Mouse (Mus musculus) heart, embryonic 14.5 days (tissue): ENCODE results near the gene Zfp747. TPM values are rescaled to one million over a fixed set of nuclear protein-coding genes. Genes with fewer than 3 reads are reported as not detected.
"Not testable (repeated sequence)": the region's sequence is repeated elsewhere in the genome, so short reads cannot be mapped to it uniquely, and the experiment has no call there.

ENCODE experiments used
- ATAC-seq: fragments of 200-750 bp; cut with Nextera tagmentation; 2 replicates; pipeline ENCODE4 v1.8.0; 2017; ENCODE audit warnings: low read depth, moderate TSS enrichment; ENCODE audit not compliant: insufficient number of reproducible peaks, insufficient read depth, low FRiP score
- H3K27ac ChIP-seq, 2 experiments: fragments of 200-500 bp in 1 of 2; fragments of 300-500 bp in 1 of 2; sonication (generic) in 1 of 2; replicated peaks in 1 of 2; 2 replicates each; pipeline ENCODE4 v1.5.1; 2012 to 2014; ENCODE audit warnings: low read depth in 2 of 2, low read length in 2 of 2, control low read depth in 1 of 2, mild to moderate bottlenecking in 1 of 2, mixed read lengths in 1 of 2; ENCODE audit not compliant: control insufficient read depth in 1 of 2, insufficient read depth in 1 of 2
- H3K27me3 ChIP-seq: fragments of 300-500 bp; sonication (generic); 2 replicates; pipeline ENCODE4 v1.6.1; 2014; ENCODE audit warnings: mild to moderate bottlenecking, low read length, control low read depth; ENCODE audit not compliant: control insufficient read depth, insufficient read depth
- H3K36me3 ChIP-seq: fragments of 300-500 bp; sonication (generic); 2 replicates; pipeline ENCODE4 v1.6.1; 2014; ENCODE audit warnings: mild to moderate bottlenecking, control low read depth, low read length, mixed read lengths; ENCODE audit not compliant: control insufficient read depth, insufficient read depth
- H3K4me1 ChIP-seq, 2 experiments: fragments of 200-500 bp in 1 of 2; fragments of 300-500 bp in 1 of 2; sonication (generic) in 1 of 2; 2 replicates each; pipeline ENCODE4 v1.6.1; 2012 to 2014; ENCODE audit warnings: low read length in 2 of 2, control low read depth in 1 of 2, mixed read lengths in 1 of 2; ENCODE audit not compliant: control insufficient read depth in 2 of 2, insufficient read depth in 2 of 2
- H3K4me2 ChIP-seq: fragments of 300-500 bp; sonication (generic); 2 replicates; pipeline ENCODE4 v1.6.1; 2014; ENCODE audit warnings: mild to moderate bottlenecking, low read length
- H3K4me3 ChIP-seq, 2 experiments: fragments of 200-500 bp in 1 of 2; fragments of 300-500 bp in 1 of 2; sonication (generic) in 1 of 2; 2 replicates each; pipeline ENCODE4 v1.5.1; 2012 to 2014; ENCODE audit warnings: low read length in 2 of 2, mild to moderate bottlenecking in 2 of 2, control low read depth in 1 of 2, low read depth in 1 of 2, moderate library complexity in 1 of 2; ENCODE audit not compliant: control insufficient read depth in 1 of 2, insufficient read depth in 1 of 2
- H3K9ac ChIP-seq: fragments of 300-500 bp; sonication (generic); 2 replicates; pipeline ENCODE4 v1.6.1; 2014; ENCODE audit warnings: mild to moderate bottlenecking, low read length
- H3K9me3 ChIP-seq: fragments of 300-500 bp; sonication (generic); 2 replicates; pipeline ENCODE4 v1.6.1; 2016; ENCODE audit warnings: low read length, control low read depth; ENCODE audit not compliant: control insufficient read depth
- WGBS: fragments of 180-500 bp; shearing (Covaris S2); extraction: QIAGEN DNeasy Blood & Tissue Kit; methylation state at CpG from one replicate; pipeline ENCODE4 v1.1.7; 2014; 5-methylcytosine and 5-hydroxymethylcytosine counted together
- polyA plus RNA-seq: library from polyadenylated mRNA; unstranded; fragments of >200 nt; fragmentation: Nextera tagmentation; extraction: Ambion mirVana; gene quantifications from 2 replicates; pipeline ENCODE4 v1.2.1, GENCODE M21; 2014

The Zfp747 gene
- 4.7 TPM in 2 replicates for polyA plus RNA-seq

DNA sequence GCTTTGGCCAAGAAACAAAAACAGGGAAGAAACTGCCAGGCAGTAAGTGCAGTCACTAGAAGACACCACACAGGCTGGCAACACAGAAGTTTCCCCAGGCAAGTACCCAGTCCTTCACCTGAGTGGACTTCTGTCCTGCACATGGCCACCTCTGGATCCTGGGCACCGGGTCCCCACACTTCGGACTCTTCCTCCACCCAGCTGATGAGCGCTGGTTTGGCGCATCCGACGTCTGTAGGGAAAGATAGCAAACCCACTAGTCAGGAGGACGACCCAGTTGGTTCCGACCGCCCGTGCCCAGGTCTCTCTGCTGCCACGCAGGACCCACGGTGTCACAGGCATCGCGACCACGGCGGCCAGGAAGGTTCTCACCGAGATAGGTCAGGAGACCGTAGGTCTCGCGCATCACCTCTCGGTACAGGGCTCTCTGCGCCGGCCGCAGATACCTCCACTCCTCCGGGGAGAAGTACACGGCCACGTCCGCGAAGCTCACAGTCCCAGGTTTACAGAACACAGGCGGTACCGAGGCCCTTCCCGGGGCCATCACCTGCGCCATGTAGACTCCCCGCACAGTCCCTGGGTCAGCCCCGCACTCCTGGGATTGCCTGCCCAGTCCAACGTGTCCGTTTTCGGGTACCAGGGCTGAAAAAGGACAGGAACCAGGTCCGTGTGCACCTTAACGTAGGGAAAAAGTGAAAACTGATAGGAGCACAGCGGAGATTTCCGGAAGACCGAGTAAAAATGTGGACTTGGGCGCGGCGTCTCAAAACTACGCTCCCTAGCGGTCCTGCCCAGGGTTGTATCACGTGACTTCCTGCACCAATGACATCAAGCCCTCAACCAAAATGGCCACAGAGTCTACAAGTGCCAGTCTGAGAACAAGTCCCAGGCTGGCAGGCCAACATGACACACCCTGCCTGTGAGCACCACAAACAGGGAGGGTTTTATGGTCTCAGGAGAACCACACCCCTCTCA lies at the start of gene Zfp747:
TSS of gene Zfp747 (minus strand) at position 780 of the 975 bp plus-strand sequence.
- peak; percentile 82 for ATAC-seq
- Histone ChIP-seq H3K9ac (peak within 1 kb of the TSS; percentile 81), H3K27ac (peak within 1 kb of the TSS; percentile 29 to 34; a peak in 3 of 4 replicates), H3K4me2 (peak within 1 kb of the TSS; percentile 70), H3K4me3 (peak within 1 kb of the TSS; percentile 69 to 75)
- H3K36me3 ChIP-seq, H3K9me3 ChIP-seq, H3K27me3 ChIP-seq, H3K4me1 ChIP-seq: not testable (repeated sequence)
- 2% methylated on average over 42 of the region's 49 CpGs for WGBS

- 84% methylated on average over 3 of the region's 3 CpGs for WGBS
- ATAC-seq, result no peak
- H3K9ac ChIP-seq, result no peak overlapping the region
Observed at GRCm38 (mm10) chr7:127425291-127425690, 49.4 kb upstream of the Zfp747 start.

GRCm38 (mm10) chr7:127422247-127422646 lies 46.4 kb upstream of the Zfp747 start:
- ATAC-seq, result no peak
- Histone ChIP-seq H3K27ac (no peak overlapping the region), H3K9me3 (no peaks in the 10 kb centered on the region), H3K4me3 (peak overlapping the region; percentile 77 to 80), H3K9ac (peak overlapping the region; percentile 87), H3K36me3 (peaks cover 16% of the 10 kb centered on the region), H3K4me2 (peak overlapping the region; percentile 94), H3K4me1 (peaks cover 0 to 6% of the 10 kb centered on the region in 2 experiments; a peak in 2 of 4 replicates), H3K27me3 (peaks cover 7% of the 10 kb centered on the region; the same call in 1 of the 2 replicates)
- WGBS, result 1% methylated on average over 15 of the region's 15 CpGs

More at GRCm38 (mm10) chr7:127425291-127425690, 49.4 kb upstream of the Zfp747 start:
- peaks cover 7% of the 10 kb centered on the region; the same call in 1 of the 2 replicates for H3K27me3 ChIP-seq
- H3K4me2 ChIP-seq, result no peak overlapping the region
- H3K4me1 ChIP-seq, result peaks cover 0 to 6% of the 10 kb centered on the region in 2 experiments; a peak in 2 of 4 replicates
- no peaks in the 10 kb centered on the region for H3K9me3 ChIP-seq
- no peaks in the 10 kb centered on the region for H3K36me3 ChIP-seq
- no peak overlapping the region for H3K4me3 ChIP-seq
- H3K27ac ChIP-seq, result no peak overlapping the region

GRCm38 (mm10) chr7:127421388-127422191 lies 45.7 kb upstream of the Zfp747 start, which contains the start of gene Zfp688:
Gene Zfp688 (minus strand): TSS chr7:127422068.
- no peaks in the 10 kb centered on the region for H3K9me3 ChIP-seq
- 0 out of 4 replicates have a peak within 1 kb of the TSS, but pooled peaks have one; percentile 31 to 35 for H3K27ac ChIP-seq
- WGBS, result 2% methylated on average over 48 of the region's 48 CpGs
- H3K4me2 ChIP-seq, result peak within 1 kb of the TSS; percentile 94
- H3K27me3 ChIP-seq, result peaks cover 7% of the 10 kb centered on the region; the same call in 1 of the 2 replicates
- H3K36me3 ChIP-seq, result peaks cover 16% of the 10 kb centered on the region
- H3K4me3 ChIP-seq, result peak within 1 kb of the TSS; percentile 77 to 80
- H3K4me1 ChIP-seq, result peaks cover 0 to 6% of the 10 kb centered on the region in 2 experiments; a peak in 2 of 4 replicates
- peak; percentile 89 for ATAC-seq
- H3K9ac ChIP-seq, result peak within 1 kb of the TSS; percentile 87

DNA sequence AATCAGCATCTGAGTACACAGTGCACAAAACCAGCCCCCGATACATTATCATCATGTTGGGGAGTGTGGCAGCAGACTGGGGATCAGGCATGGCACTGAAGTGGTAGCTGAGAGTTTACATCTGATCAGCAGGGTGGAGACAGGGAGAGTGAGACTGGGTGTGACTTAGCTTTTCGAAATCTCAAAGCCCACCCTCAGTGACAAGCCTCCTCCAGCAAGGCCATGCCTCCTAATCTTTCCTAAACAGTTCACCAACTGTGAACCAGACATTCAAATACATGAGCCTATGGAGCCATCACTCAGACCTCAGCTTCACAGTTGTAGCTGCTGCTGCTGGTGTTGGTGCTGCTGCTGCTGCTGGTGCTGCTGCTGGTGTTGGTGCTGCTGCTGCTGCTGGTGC lies 35.6 kb upstream of the Zfp747 start:
- no peak overlapping the region for H3K4me2 ChIP-seq
- no peak overlapping the region for H3K27ac ChIP-seq
- H3K4me3 ChIP-seq, result no peak overlapping the region
- ATAC-seq, result no peak
- H3K27me3 ChIP-seq, result no peaks in the 10 kb centered on the region
- no peaks in the 10 kb centered on the region for H3K9me3 ChIP-seq
- 58% methylated on average over 2 of the region's 2 CpGs for WGBS
- H3K9ac ChIP-seq, result no peak overlapping the region
- no peaks in the 10 kb centered on the region for H3K4me1 ChIP-seq
- no peaks in the 10 kb centered on the region for H3K36me3 ChIP-seq

DNA sequence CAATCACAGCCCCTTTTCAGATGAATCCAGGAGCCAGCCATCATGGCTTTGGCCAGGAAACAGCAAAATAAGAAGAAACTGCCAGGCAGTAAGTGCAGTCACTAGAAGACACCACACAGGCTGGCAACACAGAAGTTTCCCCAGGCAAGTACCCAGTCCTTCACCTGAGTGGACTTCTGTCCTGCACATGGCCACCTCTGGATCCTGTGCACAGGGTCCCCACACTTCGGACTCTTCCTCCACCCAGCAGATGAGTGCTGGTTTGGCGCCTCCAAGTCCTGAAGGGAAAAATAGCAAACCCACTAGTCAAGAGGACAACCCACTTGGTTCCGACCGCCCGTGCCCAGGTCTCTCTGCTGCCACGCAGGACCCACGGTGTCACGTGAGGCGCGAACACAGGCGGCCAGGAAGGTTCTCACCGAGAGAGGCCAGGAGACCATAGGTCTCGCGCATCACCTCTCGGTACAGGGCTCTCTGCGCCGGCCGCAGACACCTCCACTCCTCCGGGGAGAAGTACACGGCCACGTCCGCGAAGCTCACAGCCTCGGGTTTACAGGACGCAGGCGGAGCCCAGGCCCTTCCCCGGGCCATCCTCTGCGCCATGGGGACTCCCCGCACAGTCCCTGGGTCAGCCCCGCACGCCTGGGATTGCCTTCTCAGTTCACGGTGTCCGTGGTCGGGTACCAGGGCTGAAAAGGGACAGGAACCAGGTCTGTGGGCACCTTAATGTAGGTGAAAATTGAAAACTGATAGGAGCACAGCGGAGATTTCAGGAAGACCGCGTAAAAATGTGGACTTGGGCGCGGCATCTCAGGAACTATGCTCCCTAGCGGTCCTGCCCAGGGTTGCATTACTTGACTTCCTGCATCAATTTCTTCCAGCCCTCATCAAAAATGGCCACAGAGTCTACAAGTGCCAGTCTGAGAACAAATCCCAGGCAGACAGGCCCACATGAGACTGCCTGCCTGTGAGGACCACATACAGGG lies 30.4 kb upstream of the Zfp747 start, which contains the start of gene Zfp764:
TSS of gene Zfp764 (minus strand) at position 821 of the 986 bp plus-strand sequence.
- peak within 1 kb of the TSS; percentile 85 for H3K4me2 ChIP-seq
- WGBS, result 4% methylated on average over 39 of the region's 40 CpGs
- peak within 1 kb of the TSS; percentile 80 for H3K9ac ChIP-seq
- peak within 1 kb of the TSS; percentile 23 to 53; a peak in 2 of 4 replicates for H3K27ac ChIP-seq
- not testable (repeated sequence) for H3K9me3 ChIP-seq, H3K4me1 ChIP-seq, H3K27me3 ChIP-seq, H3K36me3 ChIP-seq
- ATAC-seq, result peak; percentile 68
- H3K4me3 ChIP-seq, result peak within 1 kb of the TSS; percentile 58 to 68
